Mouse (Mus musculus) kidney, embryonic 15.5 days (tissue): ENCODE results near the gene Tufm. TPM values are rescaled to one million over a fixed set of nuclear protein-coding genes. Genes with fewer than 3 reads are reported as not detected.

ENCODE experiments used
- polyA plus RNA-seq: library from polyadenylated mRNA; unstranded; fragments of >200 nt; fragmentation: Nextera tagmentation; extraction: Ambion mirVana; gene quantifications from 2 replicates; pipeline ENCODE4 v1.2.1, GENCODE M21; 2015

Gene Tufm
- polyA plus RNA-seq, 1 experiment from 2014 or later: 156 TPM

Other genes starting within 250 kb of the Tufm start
- gene Sbk1, start 214.7 kb upstream of the Tufm start, polyA plus RNA-seq: 31.5 and 33.1 TPM in 2 replicates
- 2.3 and 3.0 TPM in 2 replicates for gene Lat, start 117.8 kb upstream of the Tufm start, polyA plus RNA-seq
- 58.9 and 70.8 TPM in 2 replicates for gene Spns1, start 109.9 kb upstream of the Tufm start, polyA plus RNA-seq
- gene Nfatc2ip, start 90.6 kb upstream of the Tufm start, polyA plus RNA-seq: 2.8 and 2.9 TPM in 2 replicates
- 0.12 and 0.44 TPM in 2 replicates for gene Cd19, start 72.5 kb upstream of the Tufm start, polyA plus RNA-seq
- gene Rabep2, start 58.6 kb upstream of the Tufm start, polyA plus RNA-seq: 34.5 and 35.7 TPM in 2 replicates
- gene Atp2a1, start 24.3 kb upstream of the Tufm start, polyA plus RNA-seq: 13.4 and 25.1 TPM in 2 replicates
- gene Sh2b1, start 11.9 kb upstream of the Tufm start, polyA plus RNA-seq: 52.7 and 56.0 TPM in 2 replicates
- 49.3 and 51.7 TPM in 2 replicates for gene Atxn2l, start 16.1 kb downstream of the Tufm start, polyA plus RNA-seq
- gene Eif3c, start 79.0 kb downstream of the Tufm start, polyA plus RNA-seq: 231 and 236 TPM in 2 replicates
- gene Apobr, start 97.6 kb downstream of the Tufm start, polyA plus RNA-seq: 0.72 and 0.82 TPM in 2 replicates
- gene Cln3, start 98.5 kb downstream of the Tufm start, polyA plus RNA-seq: 36.0 and 38.8 TPM in 2 replicates
- not detected in 2 replicates for gene Il27, start 107.6 kb downstream of the Tufm start, polyA plus RNA-seq
- 9.7 and 13.6 TPM in 2 replicates for gene Nupr1, start 143.5 kb downstream of the Tufm start, polyA plus RNA-seq
- gene Sgf29, start 161.9 kb downstream of the Tufm start, polyA plus RNA-seq: 48.2 and 55.0 TPM in 2 replicates
- 6.2 and 8.3 TPM in 2 replicates for gene Sult1a1, start 189.1 kb downstream of the Tufm start, polyA plus RNA-seq
- 144 and 146 TPM in 2 replicates for gene Bola2, start 208.0 kb downstream of the Tufm start, polyA plus RNA-seq
- 12.9 and 13.1 TPM in 2 replicates for gene Slx1b, start 208.4 kb downstream of the Tufm start, polyA plus RNA-seq
- 17.9 and 24.3 TPM in 2 replicates for gene Coro1a, start 220.4 kb downstream of the Tufm start, polyA plus RNA-seq